Mouse (Mus musculus) embryonic fibroblast, embryonic 13.5 days (primary cell): ENCODE measurements around the gene Heg1.

Experiments
- CTCF ChIP-seq: IDR thresholded peaks from 2 replicates; pipeline ENCODE4 v1.5.1; 2011; ENCODE audit warnings: mild to moderate bottlenecking, control low read depth, low read length, moderate library complexity, borderline replicate concordance; ENCODE audit not compliant: insufficient read depth
- POLR2A ChIP-seq: IDR thresholded peaks from 2 replicates; pipeline ENCODE4 v1.6.1; 2011; ENCODE audit warnings: low read depth, mild to moderate bottlenecking, control low read depth, low read length, moderate library complexity

- TF ChIP-seq CTCF (no peak), POLR2A (no peak)
Observed at GRCm38 (mm10) chr16:33735238-33735637, 51.1 kb downstream of the Heg1 start.
